Mouse (Mus musculus) CH12.LX (cell line): ENCODE measurements at regions not wholly inside any gene's neighbourhood (a gene's known extent, or its start where the extent isn't known, plus 50 kb on each side); places are given as distances from the start of the nearest gene placed in this dataset.

Experiments
- CTCF ChIP-seq, 2 experiments: IDR thresholded peaks in 1 of 2; conservative IDR thresholded peaks in 1 of 2; 2 replicates each; pipeline ENCODE4 v1.5.1; 2011 to 2012; ENCODE audit warnings: low read depth in 2 of 2, low read length in 2 of 2, improper control_type of control experiment in 1 of 2, inconsistent platforms in 1 of 2, mild to moderate bottlenecking in 1 of 2, moderate library complexity in 1 of 2
- JUND ChIP-seq: conservative IDR thresholded peaks from 2 replicates; pipeline ENCODE4 v1.6.1; 2011; ENCODE audit warnings: low read depth, low read length, improper control_type of control experiment
- MYC ChIP-seq: IDR thresholded peaks from 2 replicates; pipeline ENCODE4 v1.6.1; 2011; ENCODE audit warnings: low read depth, mild to moderate bottlenecking, improper control_type of control experiment, low read length
- POLR2A ChIP-seq: IDR thresholded peaks from 2 replicates; pipeline ENCODE4 v1.6.1; 2011; ENCODE audit warnings: low read depth, mild to moderate bottlenecking, improper control_type of control experiment, low read length
- POLR2AphosphoS2 ChIP-seq: IDR thresholded peaks from 2 replicates; pipeline ENCODE4 v1.6.1; 2011; ENCODE audit warnings: low read depth, low read length, improper control_type of control experiment
- RAD21 ChIP-seq: IDR thresholded peaks from 2 replicates; pipeline ENCODE4 v1.6.1; 2011; ENCODE audit warnings: low read depth, mild to moderate bottlenecking, low read length, improper control_type of control experiment, moderate library complexity
- SIN3A ChIP-seq: IDR thresholded peaks from 2 replicates; pipeline ENCODE4 v1.6.1; 2012; ENCODE audit warnings: low read length, improper control_type of control experiment, inconsistent platforms
- UBTF ChIP-seq: IDR thresholded peaks from 2 replicates; pipeline ENCODE4 v1.6.1; 2012; ENCODE audit warnings: low read depth, mild to moderate bottlenecking, inconsistent platforms, low read length, improper control_type of control experiment, moderate library complexity
- USF1 ChIP-seq: IDR thresholded peaks from 2 replicates; pipeline ENCODE4 v1.6.1; 2014; ENCODE audit warnings: low read depth, mild to moderate bottlenecking, inconsistent platforms, low read length, improper control_type of control experiment

GRCm38 (mm10) chr1:60636802-60637452, 70.0 kb upstream of the Raph1 start:
- TF ChIP-seq RAD21 (no peak), MYC (no peak), JUND (no peak), USF1 (no peak), POLR2AphosphoS2 (no peak), CTCF (conservative IDR thresholded peaks at IDR 0.05 in 1 of 2, IDR thresholded peaks at IDR 0.05 in 1 of 2; ENCODE audit: low read depth in 2 of 2, low read length in 2 of 2) (no peak), SIN3A (no peak), POLR2A (no peak), UBTF (no peak)
